Mouse (Mus musculus): ENCODE data around the gene Mief1. TPM values are rescaled to one million over a fixed set of nuclear protein-coding genes. Genes with fewer than 3 reads are reported as not detected.

The Mief1 gene
- polyA plus RNA-seq, 1 experiment: 14.6 TPM

GRCm38 (mm10) chr15:80277625-80278024, 43.8 kb downstream of the Mief1 start:
- TF ChIP-seq POLR2A (IDR thresholded peaks at IDR 0.05; ENCODE audit: borderline replicate concordance, extremely low read depth, low read depth, low read length) (no peak), CTCF (IDR thresholded peaks at IDR 0.05; ENCODE audit: insufficient read depth, low read length) (no peak)
- DNase-seq: peak; percentile 31
- H3K4me1 ChIP-seq (ENCODE audit: control insufficient read depth, insufficient read depth, low read length): no peaks in the 10 kb centered on the region
- WGBS: under 1% methylated on average over 6 of the region's 6 CpGs
- H3K4me3 ChIP-seq (replicated peaks; ENCODE audit: extremely low read depth, low read depth, low read length): no peak overlapping the region

GRCm38 (mm10) chr15:80278121-80278759, 44.4 kb downstream of the Mief1 start:
- TF ChIP-seq CTCF (IDR thresholded peaks at IDR 0.05; ENCODE audit: insufficient read depth, low read length) (no peak), POLR2A (IDR thresholded peaks at IDR 0.05; ENCODE audit: borderline replicate concordance, extremely low read depth, low read depth, low read length) (no peak)
- no peak for DNase-seq
- WGBS: 54% methylated on average over 5 of the region's 5 CpGs
- Histone ChIP-seq H3K4me1 (ENCODE audit: control insufficient read depth, insufficient read depth, low read length) (no peaks in the 10 kb centered on the region), H3K4me3 (replicated peaks; ENCODE audit: extremely low read depth, low read depth, low read length) (no peak overlapping the region)

GRCm38 (mm10) chr15:80279053-80279452, 45.2 kb downstream of the Mief1 start:
- DNase-seq: no peak
- no peaks in the 10 kb centered on the region for H3K4me1 ChIP-seq (ENCODE audit: control insufficient read depth, insufficient read depth, low read length)
- no peak overlapping the region for H3K4me3 ChIP-seq (replicated peaks; ENCODE audit: extremely low read depth, low read depth, low read length)
- TF ChIP-seq POLR2A (IDR thresholded peaks at IDR 0.05; ENCODE audit: borderline replicate concordance, extremely low read depth, low read depth, low read length) (no peak), CTCF (IDR thresholded peaks at IDR 0.05; ENCODE audit: insufficient read depth, low read length) (no peak)
- 76% methylated on average over 2 of the region's 2 CpGs for WGBS

GRCm38 (mm10) chr15:80280646-80281045, 46.8 kb downstream of the Mief1 start:
- Histone ChIP-seq H3K4me1 (ENCODE audit: control insufficient read depth, insufficient read depth, low read length) (no peaks in the 10 kb centered on the region), H3K4me3 (replicated peaks; ENCODE audit: extremely low read depth, low read depth, low read length) (no peak overlapping the region)
- 20% methylated on average over 6 of the region's 6 CpGs for WGBS
- peak; percentile 30 for DNase-seq
- TF ChIP-seq POLR2A (IDR thresholded peaks at IDR 0.05; ENCODE audit: borderline replicate concordance, extremely low read depth, low read depth, low read length): no peak
- peak; percentile 86 for TF ChIP-seq CTCF (IDR thresholded peaks at IDR 0.05; ENCODE audit: insufficient read depth, low read length)

- no peak within 1 kb of the TSS for H3K4me3 ChIP-seq (replicated peaks; ENCODE audit: extremely low read depth, low read depth, low read length)
- WGBS: 1% methylated on average over 50 of the region's 50 CpGs
Observed at GRCm38 (mm10) chr15:80286851-80287415, 53.1 kb downstream of the Mief1 start, which contains the start of gene Cacna1i. Gene Cacna1i, plus strand, starts transcription at chr15:80287238.

GRCm38 (mm10) chr15:80288036-80288435, 54.2 kb downstream of the Mief1 start:
- WGBS: 5% methylated on average over 23 of the region's 23 CpGs
- H3K4me1 ChIP-seq (ENCODE audit: control insufficient read depth, insufficient read depth, low read length): no peaks in the 10 kb centered on the region
- TF ChIP-seq CTCF (IDR thresholded peaks at IDR 0.05; ENCODE audit: insufficient read depth, low read length) (no peak), POLR2A (IDR thresholded peaks at IDR 0.05; ENCODE audit: borderline replicate concordance, extremely low read depth, low read depth, low read length) (no peak)
- no peak overlapping the region for H3K4me3 ChIP-seq (replicated peaks; ENCODE audit: extremely low read depth, low read depth, low read length)
- no peak for DNase-seq

More at GRCm38 (mm10) chr15:80286851-80287415, 53.1 kb downstream of the Mief1 start, which contains the start of gene Cacna1i:
- TF ChIP-seq POLR2A (IDR thresholded peaks at IDR 0.05; ENCODE audit: borderline replicate concordance, extremely low read depth, low read depth, low read length): no peak
- no peaks in the 10 kb centered on the region for H3K4me1 ChIP-seq (ENCODE audit: control insufficient read depth, insufficient read depth, low read length)
- no peak for DNase-seq

- peak; percentile 58 for DNase-seq
- 10% methylated on average over 10 of the region's 10 CpGs for WGBS
- Histone ChIP-seq H3K4me3 (replicated peaks; ENCODE audit: extremely low read depth, low read depth, low read length) (no peak overlapping the region), H3K4me1 (ENCODE audit: control insufficient read depth, insufficient read depth, low read length) (no peaks in the 10 kb centered on the region)
- TF ChIP-seq CTCF (IDR thresholded peaks at IDR 0.05; ENCODE audit: insufficient read depth, low read length): peak; percentile 58
- TF ChIP-seq POLR2A (IDR thresholded peaks at IDR 0.05; ENCODE audit: borderline replicate concordance, extremely low read depth, low read depth, low read length): no peak
Observed at GRCm38 (mm10) chr15:80289436-80289835, 55.6 kb downstream of the Mief1 start.

- Histone ChIP-seq H3K4me1 (ENCODE audit: control insufficient read depth, insufficient read depth, low read length) (no peaks in the 10 kb centered on the region), H3K4me3 (replicated peaks; ENCODE audit: extremely low read depth, low read depth, low read length) (no peak overlapping the region)
- 100% methylated on average over 1 of the region's 1 CpGs for WGBS
- DNase-seq: no peak
- TF ChIP-seq POLR2A (IDR thresholded peaks at IDR 0.05; ENCODE audit: borderline replicate concordance, extremely low read depth, low read depth, low read length) (no peak), CTCF (IDR thresholded peaks at IDR 0.05; ENCODE audit: insufficient read depth, low read length) (no peak)
Observed at GRCm38 (mm10) chr15:80297146-80297545, 63.3 kb downstream of the Mief1 start.

Other genes with a start within 250 kb of the Mief1 start
- gene Pdgfb, start 219.0 kb upstream of the Mief1 start, polyA plus RNA-seq (2012; rRNA removed): 138 and 155 TPM in 2 replicates
- gene Syngr1, start 142.7 kb upstream of the Mief1 start, polyA plus RNA-seq (2012; rRNA removed): 44.1 and 50.9 TPM in 2 replicates
- gene Rpl3, start 142.2 kb upstream of the Mief1 start, polyA plus RNA-seq (2012; rRNA removed): 369 and 428 TPM in 2 replicates
- gene Tab1, start 100.9 kb upstream of the Mief1 start, polyA plus RNA-seq (2012; rRNA removed): 19.1 and 23.5 TPM in 2 replicates
- gene Mgat3, start 60.3 kb upstream of the Mief1 start, polyA plus RNA-seq (2012; rRNA removed): 21.5 and 23.9 TPM in 2 replicates
- not detected in 2 replicates for gene AC140267.1, start 1.8 kb downstream of the Mief1 start, polyA plus RNA-seq (2012; rRNA removed)
- 142 and 154 TPM in 2 replicates for gene Atf4, start 21.2 kb downstream of the Mief1 start, polyA plus RNA-seq (2012; rRNA removed)
- 14.4 and 15.6 TPM in 2 replicates for gene Rps19bp1, start 30.3 kb downstream of the Mief1 start, polyA plus RNA-seq (2012; rRNA removed)
- 0.80 and 1.2 TPM in 2 replicates for gene Cacna1i, start 53.2 kb downstream of the Mief1 start, polyA plus RNA-seq (2012; rRNA removed)

All from lung, adult 2 months (tissue).